Mouse (Mus musculus): ENCODE results near the gene C530008M17Rik. TPM values are rescaled to one million over a fixed set of nuclear protein-coding genes. Genes with fewer than 3 reads are reported as not detected.

Gene C530008M17Rik
- polyA plus RNA-seq, 1 experiment from 2014 or later: 53.4 TPM

GRCm38 (mm10) chr5:76844618-76845186 lies 188.4 kb downstream of the C530008M17Rik start:
- peak overlapping the region; percentile 11; the same call in 1 of the 2 replicates for H3K4me2 ChIP-seq (ENCODE audit: low read length)
- H3K9ac ChIP-seq (ENCODE audit: low read depth, low read length): peak overlapping the region; percentile 37; the same call in 1 of the 2 replicates
- no peaks in the 10 kb centered on the region for H3K36me3 ChIP-seq (ENCODE audit: control insufficient read depth, insufficient read depth, low read length)
- H3K27me3 ChIP-seq (replicated peaks; ENCODE audit: control insufficient read depth, insufficient read depth, low read length): no peaks in the 10 kb centered on the region
- peak; percentile 61 for ATAC-seq
- H3K4me1 ChIP-seq (ENCODE audit: control insufficient read depth, insufficient read depth, low read depth, low read length): peaks cover 13% of the 10 kb centered on the region
- H3K27ac ChIP-seq (ENCODE audit: low read depth, low read length): peak overlapping the region; percentile 59
- H3K9me3 ChIP-seq (ENCODE audit: control insufficient read depth, low read length): no peaks in the 10 kb centered on the region
- no peak overlapping the region for H3K4me3 ChIP-seq (ENCODE audit: low read length)
- WGBS: 44% methylated on average over 14 of the region's 14 CpGs

GRCm38 (mm10) chr5:76847106-76847505 lies 190.8 kb downstream of the C530008M17Rik start:
- no peak overlapping the region for H3K4me2 ChIP-seq (ENCODE audit: low read length)
- WGBS: 92% methylated on average over 6 of the region's 6 CpGs
- no peak overlapping the region for H3K9ac ChIP-seq (ENCODE audit: low read depth, low read length)
- H3K27ac ChIP-seq (ENCODE audit: low read depth, low read length): no peak overlapping the region
- H3K4me1 ChIP-seq (ENCODE audit: control insufficient read depth, insufficient read depth, low read depth, low read length): peaks cover 13% of the 10 kb centered on the region
- no peaks in the 10 kb centered on the region for H3K9me3 ChIP-seq (ENCODE audit: control insufficient read depth, low read length)
- no peaks in the 10 kb centered on the region for H3K36me3 ChIP-seq (ENCODE audit: control insufficient read depth, insufficient read depth, low read length)
- ATAC-seq: no peak
- no peak overlapping the region for H3K4me3 ChIP-seq (ENCODE audit: low read length)
- no peaks in the 10 kb centered on the region for H3K27me3 ChIP-seq (replicated peaks; ENCODE audit: control insufficient read depth, insufficient read depth, low read length)

- no peak overlapping the region for H3K27ac ChIP-seq (ENCODE audit: low read depth, low read length)
- no peak overlapping the region for H3K4me2 ChIP-seq (ENCODE audit: low read length)
- ATAC-seq: no peak
- no peaks in the 10 kb centered on the region for H3K9me3 ChIP-seq (ENCODE audit: control insufficient read depth, low read length)
- peaks cover 3% of the 10 kb centered on the region; the same call in 1 of the 2 replicates for H3K4me1 ChIP-seq (ENCODE audit: control insufficient read depth, insufficient read depth, low read depth, low read length)
- 86% methylated on average over 4 of the region's 4 CpGs for whole genome bisulfite sequencing
- peaks cover 3% of the 10 kb centered on the region for H3K36me3 ChIP-seq (ENCODE audit: control insufficient read depth, insufficient read depth, low read length)
- H3K4me3 ChIP-seq (ENCODE audit: low read length): no peak overlapping the region
- no peak overlapping the region for H3K9ac ChIP-seq (ENCODE audit: low read depth, low read length)
- no peaks in the 10 kb centered on the region for H3K27me3 ChIP-seq (replicated peaks; ENCODE audit: control insufficient read depth, insufficient read depth, low read length)
Measured at GRCm38 (mm10) chr5:76851316-76851715, 195.0 kb downstream of the C530008M17Rik start.

- Histone ChIP-seq H3K27me3 (replicated peaks; ENCODE audit: control insufficient read depth, insufficient read depth, low read length) (no peaks in the 10 kb centered on the region), H3K9ac (ENCODE audit: low read depth, low read length) (no peak overlapping the region), H3K4me3 (ENCODE audit: low read length) (no peak overlapping the region), H3K36me3 (ENCODE audit: control insufficient read depth, insufficient read depth, low read length) (peaks cover 12% of the 10 kb centered on the region), H3K9me3 (ENCODE audit: control insufficient read depth, low read length) (no peaks in the 10 kb centered on the region), H3K4me2 (ENCODE audit: low read length) (no peak overlapping the region), H3K27ac (ENCODE audit: low read depth, low read length) (no peak overlapping the region), H3K4me1 (ENCODE audit: control insufficient read depth, insufficient read depth, low read depth, low read length) (peaks cover 3% of the 10 kb centered on the region; the same call in 1 of the 2 replicates)
- peak; percentile 89 for ATAC-seq
- 9% methylated on average over 10 of the region's 10 CpGs for WGBS
Measured at GRCm38 (mm10) chr5:76853549-76853948, 197.2 kb downstream of the C530008M17Rik start.

GRCm38 (mm10) chr5:76855829-76856600 lies 199.7 kb downstream of the C530008M17Rik start:
- Histone ChIP-seq H3K9me3 (ENCODE audit: control insufficient read depth, low read length) (no peaks in the 10 kb centered on the region), H3K36me3 (ENCODE audit: control insufficient read depth, insufficient read depth, low read length) (peaks cover 15% of the 10 kb centered on the region), H3K9ac (ENCODE audit: low read depth, low read length) (no peak overlapping the region; the same call in 1 of the 2 replicates), H3K4me2 (ENCODE audit: low read length) (peak overlapping the region; percentile 52), H3K4me3 (ENCODE audit: low read length) (peak overlapping the region; percentile 23; the same call in 1 of the 2 replicates), H3K27me3 (replicated peaks; ENCODE audit: control insufficient read depth, insufficient read depth, low read length) (no peaks in the 10 kb centered on the region), H3K27ac (ENCODE audit: low read depth, low read length) (no peak overlapping the region), H3K4me1 (ENCODE audit: control insufficient read depth, insufficient read depth, low read depth, low read length) (peaks cover 3% of the 10 kb centered on the region; the same call in 1 of the 2 replicates)
- 27% methylated on average over 25 of the region's 25 CpGs for WGBS
- ATAC-seq: peak; percentile 46; the same call in 1 of the 2 replicates

GRCm38 (mm10) chr5:76857103-76858015 lies 201.0 kb downstream of the C530008M17Rik start:
- no peak for ATAC-seq
- Histone ChIP-seq H3K4me3 (ENCODE audit: low read length) (peak overlapping the region; percentile 23), H3K9me3 (ENCODE audit: control insufficient read depth, low read length) (no peaks in the 10 kb centered on the region), H3K4me1 (ENCODE audit: control insufficient read depth, insufficient read depth, low read depth, low read length) (peaks cover 3% of the 10 kb centered on the region; the same call in 1 of the 2 replicates), H3K27ac (ENCODE audit: low read depth, low read length) (no peak overlapping the region), H3K36me3 (ENCODE audit: control insufficient read depth, insufficient read depth, low read length) (peaks cover 15% of the 10 kb centered on the region), H3K4me2 (ENCODE audit: low read length) (peak overlapping the region; percentile 52), H3K27me3 (replicated peaks; ENCODE audit: control insufficient read depth, insufficient read depth, low read length) (no peaks in the 10 kb centered on the region), H3K9ac (ENCODE audit: low read depth, low read length) (peak overlapping the region; percentile 18; the same call in 1 of the 2 replicates)
- 31% methylated on average over 61 of the region's 62 CpGs for WGBS

- no peaks in the 10 kb centered on the region for H3K27me3 ChIP-seq (replicated peaks; ENCODE audit: control insufficient read depth, insufficient read depth, low read length)
- 75% methylated on average over 13 of the region's 13 CpGs for WGBS
- H3K36me3 ChIP-seq (ENCODE audit: control insufficient read depth, insufficient read depth, low read length): peaks cover 15% of the 10 kb centered on the region
- no peak overlapping the region; the same call in 1 of the 2 replicates for H3K9ac ChIP-seq (ENCODE audit: low read depth, low read length)
- no peaks in the 10 kb centered on the region for H3K9me3 ChIP-seq (ENCODE audit: control insufficient read depth, low read length)
- H3K4me1 ChIP-seq (ENCODE audit: control insufficient read depth, insufficient read depth, low read depth, low read length): peaks cover 3% of the 10 kb centered on the region; the same call in 1 of the 2 replicates
- no peak overlapping the region for H3K4me3 ChIP-seq (ENCODE audit: low read length)
- H3K4me2 ChIP-seq (ENCODE audit: low read length): no peak overlapping the region; the same call in none of the 2 replicates
- ATAC-seq: no peak; the same call in 1 of the 2 replicates
- no peak overlapping the region for H3K27ac ChIP-seq (ENCODE audit: low read depth, low read length)
Measured at GRCm38 (mm10) chr5:76858444-76858843, 202.1 kb downstream of the C530008M17Rik start.

GRCm38 (mm10) chr5:76866819-76867218 lies 210.5 kb downstream of the C530008M17Rik start:
- H3K4me3 ChIP-seq (ENCODE audit: low read length): no peak overlapping the region
- 77% methylated on average over 8 of the region's 8 CpGs for WGBS
- no peaks in the 10 kb centered on the region for H3K4me1 ChIP-seq (ENCODE audit: control insufficient read depth, insufficient read depth, low read depth, low read length)
- no peak overlapping the region for H3K9ac ChIP-seq (ENCODE audit: low read depth, low read length)
- H3K36me3 ChIP-seq (ENCODE audit: control insufficient read depth, insufficient read depth, low read length): peaks cover 14% of the 10 kb centered on the region
- no peaks in the 10 kb centered on the region for H3K9me3 ChIP-seq (ENCODE audit: control insufficient read depth, low read length)
- ATAC-seq: 0 out of 2 replicates have a peak, but pooled peaks have one; percentile 21
- H3K27me3 ChIP-seq (replicated peaks; ENCODE audit: control insufficient read depth, insufficient read depth, low read length): no peaks in the 10 kb centered on the region
- no peak overlapping the region for H3K27ac ChIP-seq (ENCODE audit: low read depth, low read length)
- H3K4me2 ChIP-seq (ENCODE audit: low read length): no peak overlapping the region
